Mouse (Mus musculus): Measurements from ENCODE around the gene Scn10a. TPM values are rescaled to one million over a fixed set of nuclear protein-coding genes. Genes with fewer than 3 reads are reported as not detected.

Scn10a gene
- polyA plus RNA-seq, 1 experiment from 2014 or later, result not detected

DNA sequence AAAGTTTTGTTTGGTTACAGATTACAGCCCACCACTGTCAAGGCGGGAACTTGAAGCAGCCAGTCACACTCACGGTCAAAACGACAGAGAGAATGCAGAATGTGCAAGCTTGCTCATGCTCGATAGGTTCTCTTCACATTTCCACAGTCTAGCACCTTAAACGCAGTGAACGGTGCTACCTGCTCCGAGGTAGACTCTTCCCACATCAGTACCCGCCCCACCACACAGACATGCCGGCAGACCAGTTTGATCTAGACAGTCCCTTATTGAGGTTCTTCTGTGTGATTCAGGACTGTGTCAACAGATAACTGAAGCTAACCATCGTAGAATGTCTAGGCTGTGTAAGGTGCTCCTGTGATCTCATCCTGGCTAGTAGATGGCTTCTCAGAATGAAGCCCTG, 120.6 kb downstream of the Scn10a start:
- no peak for ATAC-seq (ENCODE audit: insufficient number of reproducible peaks, insufficient read depth, low FRiP score, low TSS enrichment, low read depth)
- no peak overlapping the region for H3K27ac ChIP-seq
- H3K9ac ChIP-seq, result no peak overlapping the region
- peaks cover 3% of the 10 kb centered on the region; the same call in 1 of the 2 replicates for H3K9me3 ChIP-seq
- WGBS, result 84% methylated on average over 10 of the region's 10 CpGs
- no peak overlapping the region for H3K4me3 ChIP-seq
- no peaks in the 10 kb centered on the region for H3K36me3 ChIP-seq
- no peak overlapping the region for H3K4me2 ChIP-seq
- H3K4me1 ChIP-seq, result no peaks in the 10 kb centered on the region
- H3K27me3 ChIP-seq, result no peaks in the 10 kb centered on the region

DNA sequence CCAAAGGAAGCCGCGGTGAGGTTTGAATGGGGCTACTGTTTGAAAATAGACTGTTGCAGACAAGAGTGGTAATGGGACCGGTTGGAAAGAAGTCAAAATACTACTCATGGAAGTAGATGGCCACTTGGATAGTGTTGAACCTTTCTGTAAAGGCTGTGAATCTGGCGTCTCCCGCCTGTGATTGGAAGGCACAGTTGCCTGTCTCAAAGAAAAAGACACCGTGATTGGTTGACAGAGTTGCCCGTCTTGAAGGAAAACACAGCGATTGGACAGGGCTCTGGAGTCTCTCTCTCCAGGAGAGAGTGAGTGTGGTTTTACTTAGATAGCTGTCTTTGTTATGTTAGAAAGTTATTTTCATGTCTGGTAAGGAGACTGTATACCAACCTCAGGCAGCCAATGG, 121.8 kb downstream of the Scn10a start:
- Histone ChIP-seq H3K27me3 (no peaks in the 10 kb centered on the region), H3K9ac (no peak overlapping the region), H3K4me3 (no peak overlapping the region), H3K9me3 (peaks cover 3% of the 10 kb centered on the region; the same call in 1 of the 2 replicates), H3K36me3 (no peaks in the 10 kb centered on the region), H3K4me1 (no peaks in the 10 kb centered on the region), H3K4me2 (no peak overlapping the region), H3K27ac (no peak overlapping the region)
- no peak for ATAC-seq (ENCODE audit: insufficient number of reproducible peaks, insufficient read depth, low FRiP score, low TSS enrichment, low read depth)
- 80% methylated on average over 8 of the region's 8 CpGs for WGBS

DNA sequence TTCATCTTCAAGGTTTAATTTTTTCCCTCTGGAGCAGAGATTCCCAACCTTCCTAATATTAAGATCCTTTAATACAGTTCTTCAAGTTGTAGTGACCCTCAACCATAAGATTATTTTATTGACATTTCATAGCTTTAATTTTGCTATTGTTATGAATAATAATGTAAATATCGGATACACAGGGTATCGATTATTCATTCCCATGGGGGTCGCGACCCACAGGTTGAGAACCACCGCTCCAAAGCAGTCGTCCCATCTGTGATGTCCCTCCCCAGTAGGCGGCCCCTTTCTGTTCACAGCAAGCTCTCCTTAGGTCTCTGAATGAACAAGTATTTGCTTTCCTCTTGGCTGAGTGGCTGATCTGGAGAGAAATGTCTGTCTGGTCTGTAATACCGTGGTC, 129.5 kb downstream of the Scn10a start:
- no peak overlapping the region for H3K27ac ChIP-seq
- 89% methylated on average over 8 of the region's 8 CpGs for WGBS
- peaks cover 16% of the 10 kb centered on the region for H3K27me3 ChIP-seq
- no peak overlapping the region for H3K4me2 ChIP-seq
- H3K9ac ChIP-seq, result no peak overlapping the region
- H3K4me1 ChIP-seq, result peaks cover 10% of the 10 kb centered on the region
- ATAC-seq (ENCODE audit: insufficient number of reproducible peaks, insufficient read depth, low FRiP score, low TSS enrichment, low read depth), result no peak
- no peaks in the 10 kb centered on the region for H3K9me3 ChIP-seq
- H3K36me3 ChIP-seq, result no peaks in the 10 kb centered on the region
- H3K4me3 ChIP-seq, result no peak overlapping the region

DNA sequence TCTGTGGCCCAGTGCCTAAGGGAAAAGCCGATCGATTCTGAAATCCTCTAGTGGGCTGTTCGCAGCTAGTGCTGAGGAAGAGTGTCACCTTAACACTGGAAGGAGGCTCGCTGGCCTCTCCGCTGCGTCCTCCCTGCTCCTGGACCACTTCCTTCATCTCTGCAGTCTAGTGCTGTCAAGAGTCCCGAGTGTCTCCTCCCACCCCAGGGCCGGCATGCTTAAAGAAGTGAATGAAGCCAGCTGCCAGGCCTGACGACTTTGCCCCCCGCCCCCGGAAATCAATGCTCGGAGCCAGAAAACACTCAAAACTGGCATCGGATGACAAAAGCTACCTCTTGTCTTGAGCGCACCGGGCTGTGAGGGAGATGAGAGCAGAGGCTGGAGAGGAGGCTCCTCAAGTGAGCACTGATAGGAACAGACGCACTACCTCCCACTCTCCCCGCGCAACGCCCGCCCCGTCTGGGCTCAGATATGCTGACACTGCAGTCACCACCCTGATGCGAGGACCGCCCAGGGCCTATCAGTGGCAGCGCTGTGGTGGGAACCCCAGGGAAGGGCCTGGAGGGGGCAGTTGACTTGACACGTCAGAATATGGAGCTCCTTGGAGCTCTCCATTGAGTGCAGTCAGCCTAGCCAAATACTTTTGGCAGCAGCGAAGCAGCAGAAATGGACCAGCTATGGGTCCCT, 130.2 kb downstream of the Scn10a start:
- Histone ChIP-seq H3K9ac (no peak overlapping the region), H3K4me1 (peaks cover 10% of the 10 kb centered on the region), H3K9me3 (no peaks in the 10 kb centered on the region), H3K36me3 (no peaks in the 10 kb centered on the region), H3K4me3 (peak overlapping the region; percentile 9; the same call in 1 of the 2 replicates), H3K27me3 (peaks cover 21% of the 10 kb centered on the region), H3K4me2 (peak overlapping the region; percentile 43), H3K27ac (no peak overlapping the region)
- no peak for ATAC-seq (ENCODE audit: insufficient number of reproducible peaks, insufficient read depth, low FRiP score, low TSS enrichment, low read depth)
- 29% methylated on average over 26 of the region's 26 CpGs for WGBS

DNA sequence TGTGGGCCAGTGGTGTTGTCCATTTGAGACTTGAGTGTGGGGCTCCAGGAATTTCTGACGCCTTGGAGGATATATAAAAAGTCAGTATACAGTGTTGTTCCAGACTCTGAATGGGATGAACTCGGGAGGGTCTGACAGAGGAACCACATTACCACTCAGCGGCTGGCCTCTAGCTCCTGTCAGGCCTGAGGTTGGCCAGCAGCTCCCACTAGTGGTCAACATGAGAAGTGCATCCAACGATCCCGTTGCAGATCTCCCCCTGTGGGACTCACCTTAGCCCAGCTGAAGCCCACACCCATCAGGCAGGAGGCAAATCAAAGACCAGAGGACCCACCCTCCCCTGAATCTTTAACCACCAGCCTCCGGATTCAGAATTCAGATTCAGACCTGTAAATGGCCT, 138.5 kb downstream of the Scn10a start:
- Histone ChIP-seq H3K4me1 (peaks cover 19% of the 10 kb centered on the region), H3K27me3 (peaks cover 77% of the 10 kb centered on the region)

GRCm38 (mm10) chr9:119580187-119580586, 138.9 kb downstream of the Scn10a start:
- no peak for ATAC-seq (ENCODE audit: insufficient number of reproducible peaks, insufficient read depth, low FRiP score, low TSS enrichment, low read depth)
- H3K4me1 ChIP-seq, result peaks cover 19% of the 10 kb centered on the region
- H3K27ac ChIP-seq, result no peak overlapping the region
- WGBS, result 89% methylated on average over 17 of the region's 17 CpGs
- H3K9ac ChIP-seq, result no peak overlapping the region
- H3K9me3 ChIP-seq, result no peaks in the 10 kb centered on the region
- H3K4me3 ChIP-seq, result no peak overlapping the region
- H3K36me3 ChIP-seq, result no peaks in the 10 kb centered on the region
- peaks cover 82% of the 10 kb centered on the region for H3K27me3 ChIP-seq
- H3K4me2 ChIP-seq, result no peak overlapping the region

More for the DNA sequence above, 138.5 kb downstream of the Scn10a start:
- no peak for ATAC-seq (ENCODE audit: insufficient number of reproducible peaks, insufficient read depth, low FRiP score, low TSS enrichment, low read depth)
- no peak overlapping the region for H3K4me3 ChIP-seq
- no peak overlapping the region for H3K27ac ChIP-seq
- no peaks in the 10 kb centered on the region for H3K9me3 ChIP-seq
- no peaks in the 10 kb centered on the region for H3K36me3 ChIP-seq
- no peak overlapping the region for H3K9ac ChIP-seq
- WGBS, result under 1% methylated on average over 6 of the region's 6 CpGs
- H3K4me2 ChIP-seq, result no peak overlapping the region

DNA sequence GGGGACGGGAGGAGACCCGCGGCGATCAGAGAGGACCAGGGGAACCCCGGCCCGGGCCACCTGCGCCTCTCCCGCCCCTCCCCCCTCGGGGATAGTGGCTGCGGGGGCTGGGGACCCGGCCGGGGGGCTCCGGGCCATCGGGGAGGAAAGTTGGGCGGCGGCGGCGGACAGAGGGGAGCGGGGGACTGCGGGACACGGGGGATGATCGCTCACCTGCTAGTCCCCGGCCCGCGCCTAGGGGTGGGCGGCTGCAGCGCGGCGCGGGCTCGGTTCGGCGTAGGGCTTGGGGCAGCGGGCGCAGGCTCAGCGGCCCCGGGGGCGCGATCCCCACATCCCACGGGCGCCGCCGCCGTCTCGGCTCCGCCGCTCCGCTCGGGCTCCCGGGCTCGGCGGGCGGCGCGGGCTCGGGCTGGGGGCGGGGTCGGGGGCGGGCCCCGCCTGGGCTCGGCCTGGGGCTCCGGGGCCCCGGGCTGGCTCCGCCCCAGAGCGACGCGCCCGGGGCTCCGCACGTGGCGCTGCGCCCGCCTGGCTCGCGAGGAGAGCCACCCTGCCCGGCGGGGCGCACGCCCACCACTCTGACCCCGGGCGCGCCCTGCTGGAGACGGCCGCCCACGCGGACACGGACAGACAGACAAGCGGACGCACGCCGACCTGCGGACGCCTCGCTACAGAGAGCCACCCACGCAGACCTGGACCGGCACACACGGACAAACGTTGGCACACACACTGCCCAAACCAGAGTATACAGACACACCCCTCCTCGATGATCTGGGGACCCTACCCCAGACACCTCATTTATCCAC, 140.3 kb downstream of the Scn10a start, which contains the start of gene Scn5a:
Scn5a (minus strand) TSS at position 381 of the 803 bp plus-strand sequence.
- WGBS, result 2% methylated on average over 36 of the region's 99 CpGs
- Histone ChIP-seq H3K27me3 (peaks cover 89% of the 10 kb centered on the region), H3K4me3 (peak within 1 kb of the TSS; percentile 55), H3K4me2 (peak within 1 kb of the TSS; percentile 97), H3K27ac (no peak within 1 kb of the TSS), H3K36me3 (no peaks in the 10 kb centered on the region), H3K4me1 (peaks cover 19% of the 10 kb centered on the region), H3K9ac (peak within 1 kb of the TSS; percentile 66), H3K9me3 (no peaks in the 10 kb centered on the region)
- no peak for ATAC-seq (ENCODE audit: insufficient number of reproducible peaks, insufficient read depth, low FRiP score, low TSS enrichment, low read depth)

GRCm38 (mm10) chr9:119578311-119578635, 140.8 kb downstream of the Scn10a start:
- Histone ChIP-seq H3K4me2 (peak overlapping the region; percentile 97), H3K4me3 (peak overlapping the region; percentile 55), H3K9ac (peak overlapping the region; percentile 66), H3K4me1 (peaks cover 19% of the 10 kb centered on the region), H3K27ac (no peak overlapping the region), H3K27me3 (peaks cover 94% of the 10 kb centered on the region), H3K36me3 (no peaks in the 10 kb centered on the region), H3K9me3 (no peaks in the 10 kb centered on the region)
- no peak for ATAC-seq (ENCODE audit: insufficient number of reproducible peaks, insufficient read depth, low FRiP score, low TSS enrichment, low read depth)
- 2% methylated on average over 24 of the region's 24 CpGs for WGBS

- Histone ChIP-seq H3K4me2 (no peak overlapping the region), H3K9ac (no peak overlapping the region), H3K4me3 (no peak overlapping the region), H3K27ac (no peak overlapping the region), H3K27me3 (peaks cover 98% of the 10 kb centered on the region), H3K4me1 (peaks cover 19% of the 10 kb centered on the region), H3K9me3 (no peaks in the 10 kb centered on the region), H3K36me3 (no peaks in the 10 kb centered on the region)
- 81% methylated on average over 2 of the region's 2 CpGs for WGBS
- ATAC-seq (ENCODE audit: insufficient number of reproducible peaks, insufficient read depth, low FRiP score, low TSS enrichment, low read depth), result no peak
Observed at GRCm38 (mm10) chr9:119576977-119577376, 142.1 kb downstream of the Scn10a start.

DNA sequence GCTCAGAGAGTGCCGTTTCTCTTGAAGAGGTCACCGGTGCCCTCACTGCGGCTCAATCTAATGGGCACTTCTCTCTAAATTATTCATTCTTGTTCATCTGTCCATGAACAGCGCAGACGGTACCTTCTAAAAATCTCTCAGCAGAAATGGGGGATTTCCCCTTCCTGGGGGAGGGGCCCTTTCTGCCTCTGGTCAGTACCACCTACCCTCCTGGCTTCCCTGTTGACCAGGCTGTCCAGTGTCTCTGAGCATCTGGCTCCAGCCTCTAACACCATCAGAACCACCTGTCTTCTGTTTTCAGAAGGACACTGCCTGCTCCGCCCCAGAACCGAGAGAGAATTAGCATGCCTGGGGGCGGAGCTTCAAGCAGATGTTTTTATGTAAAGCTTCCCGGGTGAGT, 143.4 kb downstream of the Scn10a start:
- no peaks in the 10 kb centered on the region for H3K9me3 ChIP-seq
- no peaks in the 10 kb centered on the region for H3K36me3 ChIP-seq
- peaks cover 25% of the 10 kb centered on the region for H3K4me1 ChIP-seq
- ATAC-seq (ENCODE audit: insufficient number of reproducible peaks, insufficient read depth, low FRiP score, low TSS enrichment, low read depth), result no peak
- peaks cover 99% of the 10 kb centered on the region for H3K27me3 ChIP-seq
- no peak overlapping the region for H3K9ac ChIP-seq
- no peak overlapping the region for H3K27ac ChIP-seq
- WGBS, result 48% methylated on average over 9 of the region's 9 CpGs
- no peak overlapping the region for H3K4me2 ChIP-seq
- no peak overlapping the region for H3K4me3 ChIP-seq

DNA sequence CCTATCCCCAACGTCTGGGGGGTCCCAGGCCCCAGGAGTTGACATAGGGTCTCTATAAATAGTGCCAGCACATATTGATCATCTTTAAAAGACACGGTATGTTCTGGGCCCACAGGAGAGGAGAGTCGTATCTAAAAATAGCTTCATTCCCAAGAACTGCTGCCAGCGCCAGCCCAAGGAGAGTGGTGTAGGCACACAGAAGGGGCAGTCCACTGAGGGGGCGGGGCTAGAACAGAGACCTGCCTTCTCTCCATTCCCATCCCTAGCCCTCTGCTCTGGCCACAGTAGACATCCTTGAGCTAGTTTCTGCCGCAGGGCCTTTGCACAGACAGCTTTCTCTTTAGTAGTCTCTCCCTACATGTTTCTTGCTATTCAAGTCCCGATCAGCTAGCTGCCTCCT, 144.8 kb downstream of the Scn10a start:
- no peak for ATAC-seq (ENCODE audit: insufficient number of reproducible peaks, insufficient read depth, low FRiP score, low TSS enrichment, low read depth)
- Histone ChIP-seq H3K4me2 (no peak overlapping the region), H3K27ac (no peak overlapping the region), H3K27me3 (peaks cover 100% of the 10 kb centered on the region), H3K9ac (no peak overlapping the region), H3K9me3 (no peaks in the 10 kb centered on the region), H3K4me3 (no peak overlapping the region), H3K4me1 (peaks cover 25% of the 10 kb centered on the region), H3K36me3 (no peaks in the 10 kb centered on the region)
- WGBS, result 75% methylated on average over 7 of the region's 7 CpGs

GRCm38 (mm10) chr9:119573009-119573408, 146.1 kb downstream of the Scn10a start:
- ATAC-seq (ENCODE audit: insufficient number of reproducible peaks, insufficient read depth, low FRiP score, low TSS enrichment, low read depth), result no peak
- no peak overlapping the region for H3K9ac ChIP-seq
- WGBS, result 46% methylated on average over 14 of the region's 14 CpGs
- H3K27me3 ChIP-seq, result peaks cover 88% of the 10 kb centered on the region
- no peaks in the 10 kb centered on the region for H3K9me3 ChIP-seq
- peaks cover 14% of the 10 kb centered on the region for H3K4me1 ChIP-seq
- H3K36me3 ChIP-seq, result no peaks in the 10 kb centered on the region
- no peak overlapping the region for H3K4me3 ChIP-seq
- H3K4me2 ChIP-seq, result no peak overlapping the region
- H3K27ac ChIP-seq, result no peak overlapping the region
